Mouse (Mus musculus): ENCODE results near the gene Faah. TPM values are rescaled to one million over a fixed set of nuclear protein-coding genes. Genes with fewer than 3 reads are reported as not detected.

The Faah gene
- polyA plus RNA-seq, 1 experiment from 2014 or later = 0.58 TPM

DNA sequence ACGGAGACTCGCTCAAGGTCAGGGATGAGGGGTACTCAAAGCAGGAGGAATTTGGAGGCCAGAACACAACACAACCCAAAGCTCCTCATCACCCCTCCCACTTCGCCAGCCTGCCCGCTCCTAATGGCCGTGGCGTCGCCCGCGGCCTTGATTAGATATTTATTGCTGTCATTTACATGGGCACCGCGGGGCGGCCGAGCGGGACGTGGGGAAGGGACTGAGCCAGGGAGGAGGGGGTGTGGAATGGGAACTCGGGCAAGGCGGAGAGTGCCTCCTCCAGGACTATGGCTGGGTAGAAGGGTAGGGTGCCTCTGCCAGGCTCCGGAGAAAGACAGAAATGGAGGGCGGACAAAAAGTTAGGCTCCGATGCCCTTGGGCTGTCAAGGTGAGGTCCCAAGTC lies 81.1 kb downstream of the Faah start:
- H3K4me3 ChIP-seq = peak overlapping the region; percentile 18
- peaks cover 47% of the 10 kb centered on the region for H3K4me1 ChIP-seq
- no peaks in the 10 kb centered on the region for H3K9me3 ChIP-seq (replicated peaks)
- H3K27me3 ChIP-seq (ENCODE audit: low read depth, poor library complexity, severe bottlenecking) = peaks cover 100% of the 10 kb centered on the region
- DNase-seq (ENCODE audit: low spot score) = peak; percentile 63
- H3K36me3 ChIP-seq = no peaks in the 10 kb centered on the region
- H3K27ac ChIP-seq = no peak overlapping the region
- under 1% methylated on average over 20 of the region's 20 CpGs for WGBS

DNA sequence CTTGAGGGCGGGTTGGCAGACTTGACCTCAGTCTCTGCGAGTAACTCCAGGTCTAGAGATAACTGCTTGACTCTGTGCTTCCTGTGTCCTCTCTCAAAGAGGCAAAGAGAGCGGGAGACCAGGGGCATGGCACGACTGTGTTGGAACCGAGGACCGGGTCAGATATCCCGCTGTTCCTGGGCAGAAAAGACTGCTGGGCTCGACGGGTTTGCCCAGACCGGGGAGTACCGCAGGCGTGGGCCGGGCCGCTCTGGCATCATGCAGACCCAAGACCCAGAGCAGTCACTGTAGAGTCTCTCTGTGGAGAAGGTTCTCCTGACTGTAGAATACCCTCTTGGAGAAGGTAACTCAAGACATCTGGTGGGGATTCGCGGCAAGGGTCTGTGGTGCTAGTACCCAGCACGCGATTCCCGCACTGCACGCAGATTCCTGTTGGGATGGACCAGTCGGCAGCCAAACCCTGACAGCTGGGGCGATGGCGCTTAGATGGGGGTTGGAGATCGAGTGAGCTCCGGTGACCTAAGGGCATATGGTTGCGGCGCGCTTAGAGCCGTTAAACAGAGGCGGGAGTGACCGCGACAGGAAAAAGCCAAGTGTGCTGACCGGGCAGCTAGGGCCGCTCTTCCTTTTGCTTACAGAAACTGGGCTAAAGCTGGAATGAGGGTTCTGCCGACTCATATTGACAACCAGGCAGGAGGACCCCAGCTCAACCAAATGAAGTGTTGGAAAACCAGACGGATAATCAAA lies 81.7 kb downstream of the Faah start:
- H3K4me1 ChIP-seq = peaks cover 48% of the 10 kb centered on the region
- DNase-seq (ENCODE audit: low spot score) = peak; percentile 75
- peak overlapping the region; percentile 18 for H3K4me3 ChIP-seq
- no peaks in the 10 kb centered on the region for H3K9me3 ChIP-seq (replicated peaks)
- H3K27ac ChIP-seq = no peak overlapping the region
- under 1% methylated on average over 36 of the region's 36 CpGs for WGBS
- no peaks in the 10 kb centered on the region for H3K36me3 ChIP-seq
- peaks cover 100% of the 10 kb centered on the region for H3K27me3 ChIP-seq (ENCODE audit: low read depth, poor library complexity, severe bottlenecking)

DNA sequence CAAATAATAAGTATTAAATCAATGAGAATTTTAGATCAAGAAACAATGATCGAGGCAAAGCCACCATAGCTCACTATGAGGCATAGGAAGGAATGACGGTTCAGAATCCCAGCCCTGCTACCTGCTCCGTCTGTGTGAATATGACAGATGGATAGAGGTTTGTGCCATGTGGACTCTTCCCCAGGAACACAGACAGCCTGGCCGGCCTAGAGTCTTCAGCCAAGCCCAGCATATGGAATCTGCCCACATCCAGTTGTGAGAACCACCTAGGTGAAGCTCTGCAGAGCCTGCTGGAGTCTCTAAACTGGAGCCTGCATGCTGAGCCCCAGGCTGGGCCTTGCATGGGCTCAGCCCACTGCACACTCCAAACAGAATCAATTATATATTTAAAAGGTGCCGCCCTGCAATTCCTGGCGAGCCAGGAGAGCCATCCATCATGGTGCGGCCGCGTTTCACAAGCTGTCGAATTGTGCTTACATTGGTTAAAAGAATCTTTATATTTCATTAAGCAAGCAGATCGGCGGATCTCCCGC lies 86.1 kb downstream of the Faah start:
- DNase-seq (ENCODE audit: low spot score) = no peak
- Histone ChIP-seq H3K27me3 (ENCODE audit: low read depth, poor library complexity, severe bottlenecking) (peaks cover 99% of the 10 kb centered on the region), H3K36me3 (no peaks in the 10 kb centered on the region), H3K4me1 (peaks cover 23% of the 10 kb centered on the region), H3K4me3 (no peak overlapping the region), H3K27ac (no peak overlapping the region), H3K9me3 (replicated peaks) (no peaks in the 10 kb centered on the region)
- 48% methylated on average over 13 of the region's 13 CpGs for WGBS

DNA sequence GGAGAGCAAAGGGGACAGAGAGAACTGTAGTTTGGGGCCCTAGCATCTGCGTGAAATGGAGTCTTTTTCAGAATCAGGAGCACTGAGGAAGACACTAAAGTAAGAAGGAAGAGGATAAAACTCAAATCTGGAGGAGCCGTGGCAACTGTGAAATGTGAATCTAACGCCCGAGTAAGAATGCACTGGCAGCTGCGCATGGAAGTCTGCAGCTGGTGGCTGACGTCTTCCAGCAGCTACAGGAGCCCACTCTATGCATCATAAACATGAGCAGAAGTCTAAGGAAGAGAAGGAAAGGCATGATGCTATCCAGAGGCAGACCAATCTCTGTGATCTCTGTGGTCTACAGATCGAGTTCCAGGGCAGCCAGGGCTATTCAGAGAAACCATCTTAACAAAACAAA lies 90.1 kb downstream of the Faah start:
- Histone ChIP-seq H3K36me3 (no peaks in the 10 kb centered on the region), H3K4me1 (0 out of 2 replicates have a peak, but pooled peaks cover 3% of the 10 kb centered on the region), H3K27me3 (ENCODE audit: low read depth, poor library complexity, severe bottlenecking) (peaks cover 96% of the 10 kb centered on the region), H3K4me3 (no peak overlapping the region), H3K9me3 (replicated peaks) (no peaks in the 10 kb centered on the region), H3K27ac (no peak overlapping the region)
- 52% methylated on average over 7 of the region's 7 CpGs for WGBS
- no peak for DNase-seq (ENCODE audit: low spot score)

DNA sequence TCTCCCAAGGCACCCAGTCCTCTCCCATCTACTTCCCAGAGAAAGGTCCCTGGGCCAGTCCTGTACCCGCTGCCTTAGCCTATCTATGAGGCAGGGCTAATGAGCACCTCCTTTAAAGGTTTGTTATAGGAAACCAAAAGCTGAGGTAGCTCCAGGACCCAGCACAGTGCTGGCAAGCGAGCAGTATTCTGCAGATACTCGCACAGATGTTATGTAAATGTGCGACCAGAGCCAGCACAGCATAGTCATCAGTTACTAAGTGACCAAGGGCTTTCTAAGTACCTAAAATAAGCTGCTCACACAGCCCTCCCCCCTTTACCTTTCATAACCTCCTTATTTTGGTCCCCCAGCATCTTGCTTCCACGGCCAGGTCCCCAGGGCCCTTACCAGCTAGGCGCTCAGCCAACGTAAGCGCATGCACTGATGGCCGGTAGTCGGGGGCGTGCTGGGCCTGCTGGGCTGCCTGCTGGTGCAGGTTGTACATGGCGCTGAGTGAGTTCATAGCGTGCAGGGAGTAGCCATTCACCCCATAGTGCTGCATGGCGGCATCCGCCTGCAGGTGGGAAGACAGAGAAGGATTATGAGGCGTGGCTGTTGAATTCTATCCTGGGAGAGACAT lies 94.4 kb downstream of the Faah start:
- Histone ChIP-seq H3K9me3 (replicated peaks) (no peaks in the 10 kb centered on the region), H3K27ac (no peak overlapping the region), H3K4me3 (no peak overlapping the region), H3K27me3 (ENCODE audit: low read depth, poor library complexity, severe bottlenecking) (peaks cover 96% of the 10 kb centered on the region), H3K4me1 (peaks cover 3% of the 10 kb centered on the region; the same call in 1 of the 2 replicates), H3K36me3 (no peaks in the 10 kb centered on the region)
- 75% methylated on average over 16 of the region's 16 CpGs for WGBS
- no peak for DNase-seq (ENCODE audit: low spot score)

DNA sequence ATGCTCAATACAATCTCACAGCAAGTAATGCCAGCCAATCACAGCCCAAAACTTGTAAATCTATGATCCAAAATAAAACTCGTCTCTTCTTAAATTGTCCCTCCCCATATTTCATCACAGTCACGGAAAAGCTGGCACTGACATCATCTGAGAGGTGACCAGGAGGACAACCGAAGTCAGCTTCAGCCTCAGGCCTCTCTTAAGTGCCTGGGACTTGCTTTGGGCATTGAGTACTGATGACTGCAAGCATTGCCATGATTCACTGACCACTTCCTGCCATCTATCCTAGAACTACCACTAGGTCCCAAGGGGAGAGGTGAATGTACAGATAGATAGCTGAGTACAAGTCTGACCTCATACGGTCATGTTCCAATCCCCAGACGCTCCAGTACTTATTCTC lies 95.0 kb downstream of the Faah start:
- Histone ChIP-seq H3K9me3 (replicated peaks) (no peaks in the 10 kb centered on the region), H3K4me3 (no peak overlapping the region), H3K27me3 (ENCODE audit: low read depth, poor library complexity, severe bottlenecking) (peaks cover 96% of the 10 kb centered on the region), H3K4me1 (peaks cover 10% of the 10 kb centered on the region), H3K27ac (no peak overlapping the region), H3K36me3 (no peaks in the 10 kb centered on the region)
- WGBS = 86% methylated on average over 5 of the region's 5 CpGs
- DNase-seq (ENCODE audit: low spot score) = no peak

DNA sequence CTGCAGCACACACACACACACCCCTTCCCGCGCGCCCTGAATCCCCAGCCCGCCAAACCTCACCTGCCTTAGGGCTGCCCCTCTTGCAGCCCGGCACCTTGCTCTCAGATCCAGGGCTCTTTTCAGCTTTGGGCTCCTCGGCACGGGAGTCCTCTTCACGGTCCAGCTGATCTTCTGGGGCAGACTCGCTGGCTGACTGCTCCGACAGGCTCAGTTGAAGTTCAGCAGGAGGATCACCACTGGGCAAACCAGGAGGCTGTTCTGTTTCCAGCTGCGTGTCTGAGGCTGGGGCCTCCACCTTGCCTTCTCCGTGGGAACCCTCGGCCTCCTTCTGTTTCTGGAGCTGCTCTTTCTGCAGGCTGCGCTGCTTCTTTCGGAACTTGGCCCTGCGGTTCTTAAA lies 97.8 kb downstream of the Faah start:
- H3K36me3 ChIP-seq = no peaks in the 10 kb centered on the region
- no peak for DNase-seq (ENCODE audit: low spot score)
- no peak overlapping the region for H3K27ac ChIP-seq
- no peak overlapping the region for H3K4me3 ChIP-seq
- H3K4me1 ChIP-seq = peaks cover 11% of the 10 kb centered on the region
- peaks cover 97% of the 10 kb centered on the region for H3K27me3 ChIP-seq (ENCODE audit: low read depth, poor library complexity, severe bottlenecking)
- WGBS = 85% methylated on average over 16 of the region's 16 CpGs
- H3K9me3 ChIP-seq (replicated peaks) = no peaks in the 10 kb centered on the region

Other genes starting within 250 kb of the Faah start
- 0.43 TPM in 1 of 2 replicates, not detected in the other for gene Tex38, start 236.9 kb downstream of the Faah start, polyA plus RNA-seq (2016; fragmentation: Nextera tagmentation; extraction: Ambion mirVana)
- 55.8 and 58.0 TPM in 2 replicates for gene Atpaf1, start 233.1 kb downstream of the Faah start, polyA plus RNA-seq (2016; fragmentation: Nextera tagmentation; extraction: Ambion mirVana)
- gene Mob3c, start 189.8 kb downstream of the Faah start, polyA plus RNA-seq (2016; fragmentation: Nextera tagmentation; extraction: Ambion mirVana) = 4.4 and 6.5 TPM in 2 replicates
- gene Mknk1, start 178.7 kb downstream of the Faah start, polyA plus RNA-seq (2016; fragmentation: Nextera tagmentation; extraction: Ambion mirVana) = 23.1 and 29.6 TPM in 2 replicates
- gene Kncn, start 133.5 kb downstream of the Faah start, polyA plus RNA-seq (2016; fragmentation: Nextera tagmentation; extraction: Ambion mirVana) = not detected in 2 replicates
- gene 6430628N08Rik, start 127.3 kb downstream of the Faah start, polyA plus RNA-seq (2016; fragmentation: Nextera tagmentation; extraction: Ambion mirVana) = 0.11 TPM in 1 of 2 replicates, not detected in the other
- gene Dmbx1, start 78.0 kb downstream of the Faah start, polyA plus RNA-seq (2016; fragmentation: Nextera tagmentation; extraction: Ambion mirVana) = 0.05 and 0.11 TPM in 2 replicates
- gene Nsun4, start 36.0 kb upstream of the Faah start, polyA plus RNA-seq (2016; fragmentation: Nextera tagmentation; extraction: Ambion mirVana) = 16.5 and 17.8 TPM in 2 replicates
- 486 and 492 TPM in 2 replicates for gene Uqcrh, start 57.1 kb upstream of the Faah start, polyA plus RNA-seq (2016; fragmentation: Nextera tagmentation; extraction: Ambion mirVana)
- gene Lrrc41, start 57.3 kb upstream of the Faah start, polyA plus RNA-seq (2016; fragmentation: Nextera tagmentation; extraction: Ambion mirVana) = 73.4 and 81.0 TPM in 2 replicates
- 83.3 and 85.2 TPM in 2 replicates for gene Rad54l, start 105.8 kb upstream of the Faah start, polyA plus RNA-seq (2016; fragmentation: Nextera tagmentation; extraction: Ambion mirVana)
- 59.2 and 67.7 TPM in 2 replicates for gene Pomgnt1, start 105.9 kb upstream of the Faah start, polyA plus RNA-seq (2016; fragmentation: Nextera tagmentation; extraction: Ambion mirVana)
- gene Lurap1, start 133.4 kb upstream of the Faah start, polyA plus RNA-seq (2016; fragmentation: Nextera tagmentation; extraction: Ambion mirVana) = 1.6 and 2.2 TPM in 2 replicates
- gene Tspan1, start 149.7 kb upstream of the Faah start, polyA plus RNA-seq (2016; fragmentation: Nextera tagmentation; extraction: Ambion mirVana) = not detected in 2 replicates
- not detected in 2 replicates for gene 1700042G07Rik, start 155.4 kb upstream of the Faah start, polyA plus RNA-seq (2016; fragmentation: Nextera tagmentation; extraction: Ambion mirVana)
- not detected in 2 replicates for gene Gm49337, start 155.5 kb upstream of the Faah start, polyA plus RNA-seq (2016; fragmentation: Nextera tagmentation; extraction: Ambion mirVana)
- gene Pik3r3, start 203.7 kb upstream of the Faah start, polyA plus RNA-seq (2016; fragmentation: Nextera tagmentation; extraction: Ambion mirVana) = 26.6 and 45.2 TPM in 2 replicates